In genomic region chr4:99650088-99650944, GRCm38 (mm10) we compare ENCODE assay signal across 10 mouse cellular contexts. TPM values are rescaled to one million over a fixed set of nuclear protein-coding genes. Genes with fewer than 3 reads are reported as not detected.
DNase-seq lines count a peak whose midpoint lies in the region; ATAC-seq and TF ChIP-seq lines count a peak whose summit lies in the region.
"Had no signal": no experiment of that assay in that cellular context is flagged by ENCODE, and none has a peak within 500 bp of the region (broad histone marks: within the 10 kb centered on the region; RNA-seq: fewer than 3 reads in every experiment).

No protein-coding gene starts in this region.

- H3K4me2 ChIP-seq in hindbrain, embryonic 15.5 days: no peak overlapping the region

- ATAC-seq in hindbrain, embryonic 15.5 days (ENCODE audit: low FRiP score, low read depth): 0 out of 2 replicates have a peak, but pooled peaks have one; percentile 50
- no peak for ATAC-seq in erythroid progenitor cell, adult 5-6 weeks (replicated peaks; ENCODE audit: low FRiP score, poor library complexity, severe bottlenecking)

- no peak overlapping the region for H3K27ac ChIP-seq in spleen, adult 2 months (ENCODE audit: insufficient read depth, low read length)
- no peak overlapping the region for H3K27ac ChIP-seq in hindbrain, embryonic 15.5 days (replicated peaks)

- no peak for TF ChIP-seq POLR2A in spleen, adult 2 months (IDR thresholded peaks at IDR 0.05; ENCODE audit: low read depth, low read length)

- DNase-seq in cerebellum, postnatal 14 days: peak; percentile 17 to 37
- DNase-seq in cerebellum, adult 11-12 months: no peak
- DNase-seq in spleen, adult 2 months (ENCODE audit: low read depth in 1 of 2, low spot score in 2 of 2): no peak
- no peak for DNase-seq in spleen, postnatal 36 days (ENCODE audit: low spot score in 2 of 2)
- peak; percentile 46 for DNase-seq in neural tube, embryonic 10.5 days (ENCODE audit: extremely low spot score, low spot score)
- DNase-seq in layer of hippocampus, postnatal 14 days (ENCODE audit: low spot score in 2 of 2): no peak

- no peak overlapping the region for H3K4me3 ChIP-seq in spleen, adult 2 months (ENCODE audit: extremely low read depth, insufficient read depth, insufficient read length)
- no peak overlapping the region for H3K4me3 ChIP-seq in hindbrain, embryonic 15.5 days
- H3K4me3 ChIP-seq: erythroblast, embryonic 14.5 days had no signal

- H3K36me3 ChIP-seq in spleen, adult 2 months (ENCODE audit: control insufficient read depth, insufficient read depth, low read length): no peaks in the 10 kb centered on the region
- no peaks in the 10 kb centered on the region for H3K36me3 ChIP-seq in hindbrain, embryonic 15.5 days

- H3K4me1 ChIP-seq in spleen, adult 2 months (ENCODE audit: control insufficient read depth, insufficient read depth, insufficient read length): no peaks in the 10 kb centered on the region; the same call in 1 of the 2 replicates
- 0 out of 2 replicates have a peak, but pooled peaks cover 6% of the 10 kb centered on the region for H3K4me1 ChIP-seq in hindbrain, embryonic 15.5 days (replicated peaks)

- 14% methylated on average over 44 of the region's 44 CpGs for WGBS in spleen, adult 2 months
- WGBS in hindbrain, embryonic 15.5 days: 3% methylated on average over 44 of the region's 44 CpGs

- 0 out of 2 replicates have a peak, but pooled peaks have one; percentile 3 for TF ChIP-seq CTCF in spleen, adult 2 months (IDR thresholded peaks at IDR 0.05; ENCODE audit: extremely low read depth, insufficient read depth, insufficient read length, insufficient replicate concordance)

- H3K9me3 ChIP-seq in hindbrain, embryonic 15.5 days: no peaks in the 10 kb centered on the region

- H3K27me3 ChIP-seq in spleen, adult 2 months (ENCODE audit: control insufficient read depth, insufficient read depth, low read length): peaks cover 33% of the 10 kb centered on the region
- H3K27me3 ChIP-seq in hindbrain, embryonic 15.5 days: peaks cover 85% of the 10 kb centered on the region

- H3K9ac ChIP-seq in hindbrain, embryonic 15.5 days: no peak overlapping the region

RNA-seq across cellular contexts. Expression of gene Foxd3, which starts 5.8 kb away (rescaled TPM):
- 0.25 and 0.33 TPM in 2 replicates for polyA plus RNA-seq in spleen, adult 2 months (2012; rRNA removed)
- 1.8 and 2.1 TPM in 2 replicates for polyA plus RNA-seq in hindbrain, embryonic 15.5 days (2015; fragmentation: Nextera tagmentation; extraction: Ambion mirVana)
- not detected in 2 replicates for total RNA-seq in erythroid progenitor cell, adult 5-6 weeks (2015; ENCODE audit: low replicate concordance)
- total RNA-seq in erythroid progenitor cell, adult 5-6 weeks (2017; ENCODE audit: low replicate concordance): not detected in 2 replicates
- total RNA-seq in layer of hippocampus, postnatal 14 days (2021): not detected
- total RNA-seq: neutrophil, adult 5-6 weeks had no signal
- polyA plus RNA-seq: erythroblast, embryonic 14.5 days had no signal

Comparison
In these comparisons a context has a peak if more than half of its experiments do, and no peak if none do; other contexts are left out.
1. DNase-seq: peak in cerebellum, postnatal 14 days (2 of 2) and neural tube, embryonic 10.5 days (single experiment); none in cerebellum, adult 11-12 months (single experiment), spleen, adult 2 months (0 of 2), spleen, postnatal 36 days (0 of 2) and layer of hippocampus, postnatal 14 days (0 of 2).